Mouse (Mus musculus) gastrocnemius, adult 18-20 months (tissue): ENCODE results near the gene Cntln. TPM values are rescaled to one million over a fixed set of nuclear protein-coding genes. Genes with fewer than 3 reads are reported as not detected.

Experiments
- DNase-seq: peaks from one replicate; pipeline ENCODE4 v3.0.0; 2021; ENCODE audit warnings: low spot score
- long read RNA-seq, 2 experiments: library from polyadenylated mRNA; stranded (forward); transcript quantifications; one replicate each; pipeline ENCODE4 v2.0.0; 2021
- total RNA-seq, 2 experiments: library from RNA; stranded (reverse); gene quantifications; 2 replicates each; pipeline ENCODE4 v1.2.3; 2021

Gene Cntln
- 1 to 10 TPM; 1.0 to 1.4 TPM for total RNA-seq
- long read RNA-seq, experiment 1, full-length matches to known transcripts, result 2 of 3 reads
- long read RNA-seq, experiment 1, partial matches to known transcripts, result 0 of 3 reads
- long read RNA-seq, experiment 1, other reads (novel, unspliced or antisense), result 1 of 3 reads
- long read RNA-seq, experiment 2, result 0 reads

GRCm38 (mm10) chr4:84884111-84884538, at the start of gene Cntln:
TSS of gene Cntln (plus strand) at chr4:84884309.
- peak; percentile 91 for DNase-seq

- DNase-seq, result no peak
These were observed 47.1 kb upstream of the Cntln start for GRCm38 (mm10) chr4:84836979-84837378.

GRCm38 (mm10) chr4:84838545-84838944, 45.6 kb upstream of the Cntln start:
- DNase-seq, result no peak

GRCm38 (mm10) chr4:84839466-84839865, 44.6 kb upstream of the Cntln start:
- DNase-seq, result no peak

- DNase-seq, result no peak
These were observed 26.5 kb upstream of the Cntln start for GRCm38 (mm10) chr4:84857588-84857987.

- DNase-seq, result peak; percentile 35
These were observed 7.8 kb upstream of the Cntln start for GRCm38 (mm10) chr4:84876347-84876746.

- no peak for DNase-seq
These were observed 463 bp upstream of the Cntln start for GRCm38 (mm10) chr4:84883646-84884045.

GRCm38 (mm10) chr4:84884539-84885270, 596 bp downstream of the Cntln start:
- DNase-seq, result peak; percentile 17

GRCm38 (mm10) chr4:84885271-84885540, 1.1 kb downstream of the Cntln start:
- no peak for DNase-seq

- DNase-seq, result no peak
These were observed 34.3 kb downstream of the Cntln start for GRCm38 (mm10) chr4:84918393-84918792.

- DNase-seq, result no peak
These were observed 50.3 kb downstream of the Cntln start for GRCm38 (mm10) chr4:84934342-84934929.

- no peak for DNase-seq
These were observed 58.0 kb downstream of the Cntln start for GRCm38 (mm10) chr4:84942059-84942458.

- DNase-seq, result no peak
These were observed 58.5 kb downstream of the Cntln start for GRCm38 (mm10) chr4:84942651-84943050.

GRCm38 (mm10) chr4:84944100-84944499, 60.0 kb downstream of the Cntln start:
- no peak for DNase-seq

GRCm38 (mm10) chr4:84946450-84946849, 62.3 kb downstream of the Cntln start:
- no peak for DNase-seq

GRCm38 (mm10) chr4:84976875-84977646, 93.0 kb downstream of the Cntln start:
- no peak for DNase-seq

GRCm38 (mm10) chr4:84995520-84996348, 111.6 kb downstream of the Cntln start:
- DNase-seq, result no peak

- DNase-seq, result no peak
These were observed 121.5 kb downstream of the Cntln start for GRCm38 (mm10) chr4:85005581-85005980.

- DNase-seq, result no peak
These were observed 122.7 kb downstream of the Cntln start for GRCm38 (mm10) chr4:85006789-85007188.

GRCm38 (mm10) chr4:85010846-85011245, 126.7 kb downstream of the Cntln start:
- no peak for DNase-seq

GRCm38 (mm10) chr4:85045748-85046147, 161.6 kb downstream of the Cntln start:
- no peak for DNase-seq
